Mouse (Mus musculus) bone marrow macrophage, adult 2 months (primary cell): ENCODE results near the gene Dhx57. TPM values are rescaled to one million over a fixed set of nuclear protein-coding genes. Genes with fewer than 3 reads are reported as not detected.

ENCODE experiments used
- H3K27ac ChIP-seq: 2 replicates; pipeline ENCODE4 v1.5.1; 2012; ENCODE audit warnings: low read depth, low read length; ENCODE audit not compliant: insufficient read depth
- H3K4me1 ChIP-seq: 2 replicates; pipeline ENCODE4 v1.6.1; 2012; ENCODE audit warnings: low read length; ENCODE audit not compliant: control insufficient read depth, insufficient read depth
- H3K4me3 ChIP-seq: 2 replicates; pipeline ENCODE4 v1.5.1; 2012; ENCODE audit warnings: mild to moderate bottlenecking, low read length, moderate library complexity; ENCODE audit not compliant: insufficient read depth
- CTCF ChIP-seq: IDR thresholded peaks from 2 replicates; pipeline ENCODE4 v1.5.1; 2012; ENCODE audit warnings: low read depth, mild to moderate bottlenecking, low read length, moderate library complexity
- POLR2A ChIP-seq: IDR thresholded peaks from 2 replicates; pipeline ENCODE4 v1.6.1; 2012; ENCODE audit warnings: mild to moderate bottlenecking, low read depth, low read length, borderline replicate concordance
- polyA plus RNA-seq: library from polyadenylated mRNA; stranded (reverse); fragments of >200 nt; gene quantifications from 2 replicates; pipeline ENCODE4 v1.2.4, GENCODE M21; 2012; ENCODE audit not compliant: missing spikeins, insufficient read depth, insufficient read length

Gene Dhx57
- polyA plus RNA-seq, 1 experiment, result 16.0 TPM

DNA sequence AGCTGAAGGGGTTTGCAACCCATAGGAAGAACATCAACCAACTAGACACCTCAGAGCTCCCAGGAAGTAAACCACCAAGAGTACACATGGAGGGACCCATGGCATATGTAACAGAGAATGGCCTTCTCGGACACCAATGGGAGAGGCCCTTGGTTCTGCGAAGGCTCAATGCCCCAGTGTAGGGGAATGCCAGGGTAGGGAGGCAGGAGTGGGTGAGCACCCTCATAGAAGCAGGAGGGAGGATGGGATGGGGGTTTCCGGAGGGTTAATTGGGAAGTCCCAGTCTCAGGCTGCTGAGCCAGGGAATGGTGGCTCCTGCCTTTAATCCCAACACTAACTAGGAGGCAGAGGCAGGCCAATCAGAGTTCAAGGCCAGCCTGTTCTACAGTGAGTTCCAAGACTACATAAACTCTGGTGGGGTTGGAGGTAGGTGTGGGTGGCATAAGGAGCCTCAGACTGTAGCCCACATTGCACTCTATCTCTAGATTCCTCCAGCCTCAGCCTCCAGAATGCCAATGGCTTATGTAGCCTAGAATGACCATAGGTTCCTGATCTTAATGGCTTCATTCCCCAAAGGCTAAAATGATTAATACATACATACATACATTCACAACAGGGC is 91.0 kb downstream of the Dhx57 start:
- H3K27ac ChIP-seq, result no peak overlapping the region
- TF ChIP-seq POLR2A (no peak), CTCF (no peak)
- H3K4me1 ChIP-seq, result no peaks in the 10 kb centered on the region; the same call in 1 of the 2 replicates
- no peak overlapping the region for H3K4me3 ChIP-seq

DNA sequence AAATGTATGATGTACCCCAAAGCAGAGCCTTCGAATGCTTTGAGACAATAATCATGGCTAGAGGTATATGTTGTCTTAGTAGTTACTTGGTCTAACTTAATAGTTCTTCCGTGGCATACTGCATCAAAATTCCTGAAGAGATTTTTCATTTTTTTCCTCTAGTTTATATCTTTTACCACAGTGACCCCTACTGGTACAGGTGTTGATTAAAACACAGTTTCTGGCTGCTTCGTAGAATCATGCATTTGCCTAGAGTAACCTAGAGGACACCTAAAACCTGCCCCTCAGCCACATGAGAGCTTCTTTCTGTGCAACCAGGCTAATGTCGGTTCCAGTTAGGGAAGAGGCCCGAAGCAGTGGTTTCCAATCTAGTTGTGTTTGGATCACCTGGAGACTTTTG is 97.2 kb downstream of the Dhx57 start:
- Histone ChIP-seq H3K4me3 (no peak overlapping the region), H3K27ac (no peak overlapping the region), H3K4me1 (no peaks in the 10 kb centered on the region)
- TF ChIP-seq POLR2A, result no peak
- TF ChIP-seq CTCF, result no peak

Other genes with a start within 250 kb of the Dhx57 start
- gene Hnrnpll, start 228.1 kb downstream of the Dhx57 start, polyA plus RNA-seq, result 44.9 and 47.7 TPM in 2 replicates
- 18.1 and 18.2 TPM in 2 replicates for gene Galm, start 163.0 kb downstream of the Dhx57 start, polyA plus RNA-seq
- gene Srsf7, start 83.2 kb downstream of the Dhx57 start, polyA plus RNA-seq, result 83.7 and 102 TPM in 2 replicates
- not detected in 2 replicates for gene Ttc39d, start 83.0 kb downstream of the Dhx57 start, polyA plus RNA-seq
- 7.1 and 8.0 TPM in 2 replicates for gene Gemin6, start 66.0 kb downstream of the Dhx57 start, polyA plus RNA-seq
- 5.6 and 8.1 TPM in 2 replicates for gene Morn2, start 273 bp downstream of the Dhx57 start, polyA plus RNA-seq
- gene Arhgef33, start 16.9 kb upstream of the Dhx57 start, polyA plus RNA-seq, result not detected in 2 replicates
- not detected in 2 replicates for gene Gm10190, start 83.1 kb upstream of the Dhx57 start, polyA plus RNA-seq
- gene Sos1, start 190.0 kb upstream of the Dhx57 start, polyA plus RNA-seq, result 10.4 and 12.0 TPM in 2 replicates